Mouse (Mus musculus) liver, postnatal 0 days (tissue): ENCODE results near the gene Zfp454.

Experiments used
- CTCF ChIP-seq: sonication (generic); IDR thresholded peaks from 2 replicates; pipeline ENCODE4 v1.5.1; 2016; ENCODE audit warnings: antibody characterized with exemption, low read depth
- EP300 ChIP-seq: IDR thresholded peaks from 2 replicates; pipeline ENCODE4 v1.6.1; 2016; ENCODE audit warnings: antibody characterized with exemption, low read depth, mild to moderate bottlenecking

DNA sequence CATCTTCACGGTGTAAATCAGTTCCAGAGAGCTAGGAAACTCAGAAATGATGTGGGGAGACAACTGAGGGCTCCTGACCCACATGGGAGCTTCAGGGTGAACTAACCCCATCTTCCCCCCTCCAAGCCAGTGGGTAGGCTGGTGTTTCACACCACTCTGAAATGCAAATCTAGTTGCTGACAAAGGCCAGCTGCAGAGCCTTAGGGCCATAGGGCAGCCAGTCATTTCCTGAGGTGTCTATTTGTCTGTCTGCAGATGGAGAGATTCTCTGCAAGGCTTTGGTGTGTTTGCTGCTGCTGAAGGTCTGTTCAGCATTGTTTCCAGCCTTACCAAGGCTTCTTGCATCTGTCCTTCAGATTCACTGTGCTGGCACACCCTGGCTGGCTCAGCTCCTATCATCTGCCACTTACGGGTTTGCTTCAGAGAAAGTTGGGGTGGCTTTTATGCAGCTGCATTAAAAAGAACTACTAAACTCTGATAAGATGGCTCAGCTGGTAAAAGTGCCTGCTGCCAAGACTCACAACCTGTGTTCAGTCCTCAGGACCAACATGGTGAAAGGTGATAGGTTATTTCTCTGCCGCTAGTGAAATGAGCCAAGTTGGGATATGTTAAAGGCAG lies 38.8 kb downstream of the Zfp454 start:
- TF ChIP-seq CTCF (no peak), EP300 (no peak)
